Mouse (Mus musculus) MEL (cell line): ENCODE measurements around the gene E4f1. TPM values are rescaled to one million over a fixed set of nuclear protein-coding genes. Genes with fewer than 3 reads are reported as not detected.

Experiments
- DNase-seq: peaks from one replicate; pipeline ENCODE4 v3.0.0; 2011; ENCODE audit warnings: low read depth, low spot score
- H3K27ac ChIP-seq: 2 replicates; pipeline ENCODE4 v1.5.1; 2012; ENCODE audit warnings: low read depth, mild to moderate bottlenecking, control low read depth, low read length, moderate library complexity; ENCODE audit not compliant: control insufficient read depth
- H3K27me3 ChIP-seq, 2 experiments: fragments of 150-350 bp in 1 of 2; sonication (generic) in 1 of 2; 2 replicates each; pipeline ENCODE4 v1.6.1; 2012; ENCODE audit warnings: low read length in 2 of 2, mild to moderate bottlenecking in 2 of 2, improper control_type of control experiment in 1 of 2, moderate library complexity in 1 of 2; ENCODE audit not compliant: insufficient read depth in 2 of 2, control insufficient read depth in 1 of 2
- H3K36me3 ChIP-seq, 2 experiments: 2 replicates each; pipeline ENCODE4 v1.6.1; 2012 to 2014; ENCODE audit warnings: low read length in 2 of 2, improper control_type of control experiment in 1 of 2, inconsistent platforms in 1 of 2, mild to moderate bottlenecking in 1 of 2; ENCODE audit not compliant: insufficient read depth in 2 of 2, control insufficient read depth in 1 of 2
- H3K4me1 ChIP-seq, 2 experiments: fragments of 150-350 bp in 1 of 2; sonication (generic) in 1 of 2; 2 replicates each; pipeline ENCODE4 v1.6.1; 2012; ENCODE audit warnings: low read length in 2 of 2, improper control_type of control experiment in 1 of 2, mild to moderate bottlenecking in 1 of 2; ENCODE audit not compliant: insufficient read depth in 2 of 2, control insufficient read depth in 1 of 2
- H3K4me3 ChIP-seq, 2 experiments: fragments of 150-350 bp in 1 of 2; sonication (generic) in 1 of 2; 2 replicates each; pipeline ENCODE4 v1.5.1; 2012; ENCODE audit warnings: low read depth in 2 of 2, low read length in 2 of 2, mild to moderate bottlenecking in 2 of 2, moderate library complexity in 2 of 2, control low read depth in 1 of 2, improper control_type of control experiment in 1 of 2; ENCODE audit not compliant: control insufficient read depth in 1 of 2, insufficient read depth in 1 of 2
- H3K79me2 ChIP-seq: 2 replicates; pipeline ENCODE4 v1.6.1; 2012; ENCODE audit warnings: mild to moderate bottlenecking, low read length, moderate library complexity; ENCODE audit not compliant: control insufficient read depth, poor library complexity, insufficient read depth
- H3K9ac ChIP-seq: 2 replicates; pipeline ENCODE4 v1.6.1; 2012; ENCODE audit warnings: low read depth, mild to moderate bottlenecking, control low read depth, low read length, moderate library complexity; ENCODE audit not compliant: control insufficient read depth, poor library complexity, severe bottlenecking
- H3K9me3 ChIP-seq: fragments of 150-350 bp; sonication (generic); replicated peaks from 2 replicates; pipeline ENCODE4 v1.6.1; 2012; ENCODE audit warnings: mild to moderate bottlenecking, low read length, improper control_type of control experiment, moderate library complexity; ENCODE audit not compliant: insufficient read depth
- BHLHE40 ChIP-seq: IDR thresholded peaks from 2 replicates; pipeline ENCODE4 v1.6.1; 2012; ENCODE audit warnings: low read depth, mild to moderate bottlenecking, inconsistent platforms, low read length, improper control_type of control experiment, borderline replicate concordance
- CHD1 ChIP-seq: IDR thresholded peaks from 2 replicates; pipeline ENCODE4 v1.6.1; 2012; ENCODE audit warnings: low read depth, mild to moderate bottlenecking, inconsistent platforms, low read length, improper control_type of control experiment
- CHD2 ChIP-seq: IDR thresholded peaks from 2 replicates; pipeline ENCODE4 v1.6.1; 2011; ENCODE audit warnings: low read length, improper control_type of control experiment
- CTCF ChIP-seq, 3 experiments: IDR thresholded peaks in 2 of 3; conservative IDR thresholded peaks in 1 of 3; 2 replicates each; pipeline ENCODE4 v1.5.1; 2011 to 2012; ENCODE audit warnings: low read length in 3 of 3, low read depth in 2 of 3, mild to moderate bottlenecking in 2 of 3, improper control_type of control experiment in 1 of 3, inconsistent platforms in 1 of 3, mixed read lengths in 1 of 3, moderate library complexity in 1 of 3; ENCODE audit not compliant: control insufficient read depth in 1 of 3, insufficient read depth in 1 of 3, poor library complexity in 1 of 3, severe bottlenecking in 1 of 3
- E2F4 ChIP-seq: IDR thresholded peaks from 2 replicates; pipeline ENCODE4 v1.6.1; 2011; ENCODE audit warnings: low read depth, low read length, improper control_type of control experiment, borderline replicate concordance
- ELF1 ChIP-seq: IDR thresholded peaks from 2 replicates; pipeline ENCODE4 v1.6.1; 2014; ENCODE audit warnings: low read depth, mild to moderate bottlenecking, inconsistent platforms, low read length, improper control_type of control experiment, moderate library complexity
- EP300 ChIP-seq, 2 experiments: IDR thresholded peaks; 2 replicates each; pipeline ENCODE4 v1.6.1; 2011; ENCODE audit warnings: improper control_type of control experiment in 2 of 2, low read length in 2 of 2, low read depth in 1 of 2, mild to moderate bottlenecking in 1 of 2
- ETS1 ChIP-seq: IDR thresholded peaks from 2 replicates; pipeline ENCODE4 v1.6.1; 2012; ENCODE audit warnings: low read depth, mild to moderate bottlenecking, inconsistent platforms, low read length, improper control_type of control experiment, moderate library complexity
- GABPA ChIP-seq: IDR thresholded peaks from 2 replicates; pipeline ENCODE4 v1.6.1; 2012; ENCODE audit warnings: low read depth, mild to moderate bottlenecking, inconsistent platforms, low read length, improper control_type of control experiment, moderate library complexity
- GATA1 ChIP-seq: IDR thresholded peaks from 2 replicates; pipeline ENCODE4 v1.6.1; 2011; ENCODE audit warnings: low read depth, low read length, improper control_type of control experiment
- KAT2A ChIP-seq: conservative IDR thresholded peaks from 2 replicates; pipeline ENCODE4 v1.6.1; 2012; ENCODE audit warnings: low read depth, low read length, improper control_type of control experiment, inconsistent platforms
- MAFK ChIP-seq: IDR thresholded peaks from 2 replicates; pipeline ENCODE4 v1.6.1; 2011; ENCODE audit warnings: low read depth, mild to moderate bottlenecking, low read length, improper control_type of control experiment, borderline replicate concordance
- MAX ChIP-seq: IDR thresholded peaks from 2 replicates; pipeline ENCODE4 v1.6.1; 2011; ENCODE audit warnings: low read length, improper control_type of control experiment
- MAZ ChIP-seq: IDR thresholded peaks from 2 replicates; pipeline ENCODE4 v1.6.1; 2012; ENCODE audit warnings: low read depth, mild to moderate bottlenecking, inconsistent platforms, low read length, improper control_type of control experiment
- MEF2A ChIP-seq: IDR thresholded peaks from 2 replicates; pipeline ENCODE4 v1.6.1; 2014; ENCODE audit warnings: low read depth, mild to moderate bottlenecking, inconsistent platforms, low read length, improper control_type of control experiment; ENCODE audit not compliant: poor library complexity, insufficient replicate concordance, severe bottlenecking; ENCODE audit errors: extremely low read depth
- MXI1 ChIP-seq: IDR thresholded peaks from 2 replicates; pipeline ENCODE4 v1.6.1; 2011; ENCODE audit warnings: mild to moderate bottlenecking, low read depth, low read length, improper control_type of control experiment
- MYB ChIP-seq: IDR thresholded peaks from 2 replicates; pipeline ENCODE4 v1.6.1; 2011; ENCODE audit warnings: mild to moderate bottlenecking, low read depth, low read length, improper control_type of control experiment
- MYC ChIP-seq: IDR thresholded peaks from 2 replicates; pipeline ENCODE4 v1.6.1; 2011; ENCODE audit warnings: low read depth, mild to moderate bottlenecking, low read length, improper control_type of control experiment, moderate library complexity
- NELFE ChIP-seq: IDR thresholded peaks from 2 replicates; pipeline ENCODE4 v1.6.1; 2011; ENCODE audit warnings: low read depth, low read length, improper control_type of control experiment
- NRF1 ChIP-seq: IDR thresholded peaks from 2 replicates; pipeline ENCODE4 v1.6.1; 2014; ENCODE audit warnings: low read depth, mild to moderate bottlenecking, inconsistent platforms, low read length, improper control_type of control experiment, moderate library complexity; ENCODE audit not compliant: poor library complexity, insufficient read depth, severe bottlenecking
- POLR2AphosphoS5 ChIP-seq: IDR thresholded peaks from 2 replicates; pipeline ENCODE4 v1.6.1; 2012; ENCODE audit warnings: low read depth, borderline replicate concordance, mild to moderate bottlenecking, inconsistent platforms, low read length, moderate library complexity, mixed read lengths
- RAD21 ChIP-seq: IDR thresholded peaks from 2 replicates; pipeline ENCODE4 v1.6.1; 2011; ENCODE audit warnings: mild to moderate bottlenecking, low read depth, low read length, improper control_type of control experiment
- RCOR1 ChIP-seq: IDR thresholded peaks from 2 replicates; pipeline ENCODE4 v1.6.1; 2012; ENCODE audit warnings: low read depth, mild to moderate bottlenecking, inconsistent platforms, low read length, improper control_type of control experiment
- SMC3 ChIP-seq: IDR thresholded peaks from 2 replicates; pipeline ENCODE4 v1.6.1; 2011; ENCODE audit warnings: low read depth, low read length, improper control_type of control experiment
- UBTF ChIP-seq: IDR thresholded peaks from 2 replicates; pipeline ENCODE4 v1.6.1; 2012; ENCODE audit warnings: low read depth, mild to moderate bottlenecking, inconsistent platforms, low read length, improper control_type of control experiment, moderate library complexity, borderline replicate concordance; ENCODE audit not compliant: insufficient read depth
- ZC3H11A ChIP-seq: IDR thresholded peaks from 2 replicates; pipeline ENCODE4 v1.6.1; 2012; ENCODE audit warnings: low read depth, mild to moderate bottlenecking, inconsistent platforms, low read length, improper control_type of control experiment
- ZMIZ1 ChIP-seq: IDR thresholded peaks from 2 replicates; pipeline ENCODE4 v1.6.1; 2012; ENCODE audit warnings: low read depth, mild to moderate bottlenecking, inconsistent platforms, low read length, improper control_type of control experiment, moderate library complexity
- ZNF384 ChIP-seq: IDR thresholded peaks from 2 replicates; pipeline ENCODE4 v1.6.1; 2012; ENCODE audit warnings: low read depth, mild to moderate bottlenecking, inconsistent platforms, low read length, improper control_type of control experiment
- polyA plus RNA-seq, 2 experiments: library from polyadenylated mRNA; stranded (reverse) in 1 of 2; unstranded in 1 of 2; fragments of >175 nt in 1 of 2; fragments of >200 nt in 1 of 2; gene quantifications; 2 replicates each; pipeline versions ENCODE4 v1.2.1 to v1.2.4; 2012; ENCODE audit warnings: low replicate concordance in 2 of 2, low read depth in 1 of 2; ENCODE audit not compliant: insufficient read length in 2 of 2, insufficient read depth in 1 of 2, missing spikeins in 1 of 2
- total RNA-seq: library from RNA; depleted of rRNA; stranded (reverse); fragments of 300-350 nt; gene quantifications from 2 replicates; pipeline ENCODE4 v1.2.3, GENCODE M21; 2012

The E4f1 gene
- total and polyA plus RNA-seq, 3 experiments = 24.3 to 37.1 TPM; not detected in 1

DNA sequence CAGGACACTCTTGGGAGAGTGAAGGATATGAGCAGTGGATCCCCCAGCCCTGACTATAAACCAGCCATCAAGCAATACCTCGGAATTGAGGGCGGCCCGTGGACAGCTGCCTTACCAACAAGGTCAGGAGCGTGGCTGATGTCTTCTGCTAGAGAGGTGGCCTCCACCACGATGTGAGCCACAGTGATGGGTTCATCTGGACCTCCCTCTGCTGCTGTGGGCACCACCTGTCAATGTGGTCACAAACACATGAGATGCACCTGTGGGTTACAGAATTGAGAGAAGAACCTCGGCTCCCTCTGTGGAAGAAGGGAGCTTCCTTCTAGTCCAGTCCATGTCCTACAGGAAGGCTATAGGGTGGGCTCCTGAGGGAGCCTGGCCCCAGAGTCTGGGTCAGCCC, 20.6 kb downstream of the E4f1 start:
- H3K27me3 ChIP-seq = no peaks in the 10 kb centered on the region
- no peak for TF ChIP-seq MAFK
- TF ChIP-seq NRF1 = no peak
- no peak for TF ChIP-seq GATA1
- TF ChIP-seq ETS1 = no peak
- TF ChIP-seq MYB = no peak
- TF ChIP-seq UBTF = no peak
- TF ChIP-seq MEF2A = no peak
- no peak for TF ChIP-seq CHD1
- no peak for TF ChIP-seq ELF1
- TF ChIP-seq MXI1 = no peak
- no peak for TF ChIP-seq RCOR1
- TF ChIP-seq CTCF (IDR thresholded peaks at IDR 0.05 in 2 of 3, conservative IDR thresholded peaks at IDR 0.05 in 1 of 3; ENCODE audit: control insufficient read depth in 1 of 3, insufficient read depth in 1 of 3, low read depth in 2 of 3, low read length in 3 of 3, poor library complexity in 1 of 3, severe bottlenecking in 1 of 3) = no peak
- TF ChIP-seq ZNF384 = no peak
- no peak for TF ChIP-seq MAX
- TF ChIP-seq POLR2AphosphoS5 = no peak
- TF ChIP-seq ZC3H11A = no peak
- no peak for TF ChIP-seq E2F4
- TF ChIP-seq, all 39 proteins: peak for 0
- Histone ChIP-seq H3K4me3 (no peak overlapping the region), H3K79me2 (peaks cover 10% of the 10 kb centered on the region), H3K9me3 (no peaks in the 10 kb centered on the region), H3K9ac (no peak overlapping the region), H3K4me1 (peaks cover 6 to 8% of the 10 kb centered on the region in 2 experiments), H3K36me3 (peaks cover 2 to 11% of the 10 kb centered on the region in 2 experiments), H3K27ac (no peak overlapping the region)
- DNase-seq = no peak

DNA sequence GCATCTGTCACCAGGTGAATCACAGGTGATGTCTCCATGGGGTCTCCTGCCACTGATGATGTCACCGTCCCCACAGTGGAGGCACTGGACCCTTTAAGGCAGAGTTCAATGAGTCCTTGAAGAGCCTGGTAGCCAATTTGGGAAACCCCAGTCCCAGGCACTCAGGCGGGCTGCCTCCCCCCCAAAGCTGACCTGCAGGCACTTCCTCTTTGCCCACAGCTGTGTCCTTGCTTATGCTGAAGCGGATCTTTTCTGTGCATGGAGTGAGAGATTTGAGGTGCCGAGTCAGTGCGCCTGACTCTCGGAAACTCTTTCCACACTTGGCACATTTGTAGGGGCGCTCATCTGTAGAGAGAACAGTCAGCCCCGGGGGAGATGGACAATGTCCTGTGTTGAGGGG, 23.5 kb downstream of the E4f1 start:
- no peaks in the 10 kb centered on the region for H3K4me1 ChIP-seq
- no peaks in the 10 kb centered on the region for H3K27me3 ChIP-seq
- no peak overlapping the region for H3K27ac ChIP-seq
- no peak for DNase-seq
- no peak overlapping the region for H3K4me3 ChIP-seq
- H3K79me2 ChIP-seq = no peaks in the 10 kb centered on the region
- no peak overlapping the region for H3K9ac ChIP-seq
- H3K36me3 ChIP-seq = peaks cover 0 to 2% of the 10 kb centered on the region in 2 experiments; a peak in 2 of 4 replicates
- TF ChIP-seq CHD1 = no peak
- TF ChIP-seq KAT2A = no peak
- TF ChIP-seq MAFK = no peak
- TF ChIP-seq ZMIZ1 = no peak
- no peak for TF ChIP-seq EP300 (IDR thresholded peaks at IDR 0.05; ENCODE audit: low read depth in 1 of 2, low read length in 2 of 2)
- TF ChIP-seq SMC3 = no peak
- TF ChIP-seq MYC = no peak
- TF ChIP-seq BHLHE40 = no peak
- TF ChIP-seq RAD21 = no peak
- no peak for TF ChIP-seq NELFE
- TF ChIP-seq ELF1 = no peak
- TF ChIP-seq CHD2 = no peak
- no peak for TF ChIP-seq MAZ
- no peak for TF ChIP-seq GABPA
- no peak for TF ChIP-seq MYB
- no peaks in the 10 kb centered on the region for H3K9me3 ChIP-seq
